Mouse (Mus musculus) cerebellum, adult 11-12 months (tissue): ENCODE data around the gene Rapgef2.

ENCODE experiments used
- DNase-seq: peaks from one replicate; pipeline ENCODE4 v3.0.0; 2022

The Rapgef2 gene

GRCm38 (mm10) chr3:79275856-79276645, 10.3 kb downstream of the Rapgef2 start:
- DNase-seq, result no peak

GRCm38 (mm10) chr3:79273350-79273749, 13.0 kb downstream of the Rapgef2 start:
- no peak for DNase-seq

- DNase-seq, result no peak
These were observed 13.4 kb downstream of the Rapgef2 start for GRCm38 (mm10) chr3:79272939-79273338.

- DNase-seq, result no peak
These were observed 15.2 kb downstream of the Rapgef2 start for GRCm38 (mm10) chr3:79270980-79271555.

- DNase-seq, result no peak
These were observed 16.4 kb downstream of the Rapgef2 start for GRCm38 (mm10) chr3:79269872-79270271.

- DNase-seq, result no peak
These were observed 19.3 kb downstream of the Rapgef2 start for GRCm38 (mm10) chr3:79266976-79267375.

GRCm38 (mm10) chr3:79261816-79262316, 24.5 kb downstream of the Rapgef2 start:
- no peak for DNase-seq

- DNase-seq, result no peak
These were observed 32.3 kb downstream of the Rapgef2 start for GRCm38 (mm10) chr3:79254023-79254422.

GRCm38 (mm10) chr3:79253416-79253815, 32.9 kb downstream of the Rapgef2 start:
- no peak for DNase-seq

GRCm38 (mm10) chr3:79252921-79253394, 33.4 kb downstream of the Rapgef2 start:
- DNase-seq, result no peak

GRCm38 (mm10) chr3:79249955-79250354, 36.4 kb downstream of the Rapgef2 start:
- no peak for DNase-seq

- no peak for DNase-seq
These were observed 37.6 kb downstream of the Rapgef2 start for GRCm38 (mm10) chr3:79248659-79249235.

- DNase-seq, result no peak
These were observed 38.1 kb downstream of the Rapgef2 start for GRCm38 (mm10) chr3:79248208-79248607.

- DNase-seq, result no peak
These were observed 42.0 kb downstream of the Rapgef2 start for GRCm38 (mm10) chr3:79244347-79244746.

- no peak for DNase-seq
These were observed 43.2 kb downstream of the Rapgef2 start for GRCm38 (mm10) chr3:79242922-79243705.

- DNase-seq, result no peak
These were observed 44.0 kb downstream of the Rapgef2 start for GRCm38 (mm10) chr3:79242298-79242697.

- DNase-seq, result no peak
These were observed 47.3 kb downstream of the Rapgef2 start for GRCm38 (mm10) chr3:79239066-79239462.

- no peak for DNase-seq
These were observed 47.8 kb downstream of the Rapgef2 start for GRCm38 (mm10) chr3:79238456-79239065.

- no peak for DNase-seq
These were observed 48.5 kb downstream of the Rapgef2 start for GRCm38 (mm10) chr3:79237619-79238342.

- no peak for DNase-seq
These were observed 51.8 kb downstream of the Rapgef2 start for GRCm38 (mm10) chr3:79234485-79234884.

GRCm38 (mm10) chr3:79233478-79234415, 52.6 kb downstream of the Rapgef2 start:
- no peak for DNase-seq
